ENCODE assay signal across 12 mouse cellular contexts in the genomic region with DNA sequence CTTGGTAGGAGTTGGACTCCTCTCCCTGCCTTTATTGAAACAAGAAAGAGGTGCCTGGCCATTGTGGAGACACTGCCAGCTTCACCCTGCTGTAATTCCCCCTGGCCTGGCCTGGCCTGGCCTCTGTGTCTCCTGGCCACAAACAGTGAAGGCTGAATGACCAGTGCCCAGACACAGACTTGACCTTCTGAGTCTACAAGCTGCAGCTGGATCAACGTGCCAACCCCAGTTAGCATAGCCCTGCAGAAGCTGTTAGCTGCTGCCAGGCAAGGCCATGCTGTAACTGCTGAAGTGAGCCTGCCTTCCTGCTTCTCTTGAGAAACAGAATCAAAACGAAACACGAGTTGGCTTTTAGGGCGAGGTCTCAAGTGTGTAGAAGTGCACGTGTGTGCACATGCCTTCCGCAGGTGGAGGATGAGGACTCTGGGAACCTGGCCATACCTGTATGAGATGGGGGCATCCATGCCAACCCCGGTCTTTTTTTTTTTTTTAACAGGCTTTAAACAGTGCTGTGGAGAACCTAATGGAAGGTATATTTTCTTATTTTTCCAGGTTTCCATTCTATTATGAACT. TPM values are rescaled to one million over a fixed set of nuclear protein-coding genes. Genes with fewer than 3 reads are reported as not detected.
DNase-seq lines count a peak whose midpoint lies in the region; ATAC-seq and TF ChIP-seq lines count a peak whose summit lies in the region.
"Had no signal": no experiment of that assay in that cellular context is flagged by ENCODE, and none has a peak within 500 bp of the region (broad histone marks: within the 10 kb centered on the region; RNA-seq: fewer than 3 reads in every experiment).

No protein-coding gene starts in this region.

- no peak for TF ChIP-seq EP300 in CH12.LX (IDR thresholded peaks at IDR 0.05; ENCODE audit: low read length)

- peak; percentile 51 for DNase-seq in gastrocnemius, postnatal 25 days
- no peak for DNase-seq in gastrocnemius, postnatal 36 days
- DNase-seq in CH12.LX (ENCODE audit: extremely low read depth) = no peak
- DNase-seq in adrenal gland, postnatal 10 days = peak; percentile 73
- no peak for DNase-seq in limb, embryonic 10.5 days (ENCODE audit: low spot score)
- DNase-seq in cerebellum, adult 2 months = no peak
- no peak for DNase-seq in liver
- DNase-seq: thymus, postnatal 36 days had no signal

- no peaks in the 10 kb centered on the region for H3K79me2 ChIP-seq in CH12.LX (replicated peaks; ENCODE audit: control insufficient read depth, extremely low read depth, insufficient read depth, poor library complexity, severe bottlenecking)

- H3K4me2 ChIP-seq in CH12.LX (ENCODE audit: insufficient read depth, low read depth, poor library complexity, severe bottlenecking) = no peak overlapping the region
- no peak overlapping the region for H3K4me2 ChIP-seq in lung, embryonic 16.5 days (ENCODE audit: low read depth, low read length)
- H3K4me2 ChIP-seq: hindbrain, embryonic 15.5 days; midbrain, embryonic 12.5 days had no signal

- H3K9ac ChIP-seq in CH12.LX (ENCODE audit: insufficient read depth, low read depth) = no peak overlapping the region
- no peak overlapping the region for H3K9ac ChIP-seq in lung, embryonic 16.5 days (ENCODE audit: low read length)
- H3K9ac ChIP-seq: hindbrain, embryonic 15.5 days; liver, embryonic 14.5 days; midbrain, embryonic 12.5 days had no signal

- intact Hi-C loops in gastrocnemius, postnatal 36 days (cut with DNase I) = loop anchor here (5.0 kb wide), 1 partner anchor 70 kb away; no protein-coding TSS in a partner anchor

- dilution Hi-C loops in CH12.LX (cut with MboI; ENCODE audit: extremely low pct_ligation_motif_present, extremely low pct_unique_long_range_greater_than_20kb, low sequenced_read_pairs) = no loop called here

- in situ Hi-C loops in CH12.LX (cut with MboI; ENCODE audit: low pct_ligation_motif_present, low pct_unique_long_range_greater_than_20kb, low sequenced_read_pairs) = loop anchor here (10.0 kb wide), 1 partner anchor 88 kb away; no protein-coding TSS in a partner anchor

- no peaks in the 10 kb centered on the region for H3K27me3 ChIP-seq in CH12.LX (replicated peaks)
- no peaks in the 10 kb centered on the region for H3K27me3 ChIP-seq in lung, embryonic 16.5 days (ENCODE audit: control insufficient read depth, insufficient read depth, low read depth, low read length)
- H3K27me3 ChIP-seq in limb, embryonic 10.5 days (ENCODE audit: low read depth, poor library complexity, severe bottlenecking) = no peaks in the 10 kb centered on the region
- no peaks in the 10 kb centered on the region for H3K27me3 ChIP-seq in cerebellum, adult 2 months (ENCODE audit: control insufficient read depth, insufficient read depth, low read length)
- H3K27me3 ChIP-seq: hindbrain, embryonic 15.5 days; midbrain, embryonic 12.5 days had no signal

- no peak for TF ChIP-seq CTCF in CH12.LX (conservative IDR thresholded peaks at IDR 0.05 in 1 of 2, IDR thresholded peaks at IDR 0.05 in 1 of 2; ENCODE audit: low read depth in 2 of 2, low read length in 2 of 2)
- TF ChIP-seq CTCF in cerebellum, adult 2 months (IDR thresholded peaks at IDR 0.05; ENCODE audit: borderline replicate concordance, insufficient read depth, low read depth, low read length) = no peak

- TF ChIP-seq POLR2A in CH12.LX (IDR thresholded peaks at IDR 0.05; ENCODE audit: low read depth, low read length) = no peak
- TF ChIP-seq POLR2A in cerebellum, adult 2 months (IDR thresholded peaks at IDR 0.05; ENCODE audit: borderline replicate concordance, insufficient read depth, low read length) = no peak

- H3K27ac ChIP-seq in CH12.LX (ENCODE audit: insufficient read depth, low read depth) = no peak overlapping the region
- peak overlapping the region; percentile 86 for H3K27ac ChIP-seq in lung, embryonic 16.5 days (ENCODE audit: low read length)
- no peak overlapping the region for H3K27ac ChIP-seq in limb, embryonic 10.5 days
- H3K27ac ChIP-seq in cerebellum, adult 2 months (ENCODE audit: insufficient read depth, low read length) = no peak overlapping the region
- H3K27ac ChIP-seq: hindbrain, embryonic 15.5 days; liver, embryonic 14.5 days; midbrain, embryonic 12.5 days had no signal

- no peak overlapping the region for H3K4me3 ChIP-seq in CH12.LX (replicated peaks in 1 of 3; ENCODE audit: low read depth in 2 of 3, low read length in 2 of 3, poor library complexity in 1 of 3)
- H3K4me3 ChIP-seq in lung, embryonic 16.5 days (ENCODE audit: low read length) = no peak overlapping the region
- no peak overlapping the region for H3K4me3 ChIP-seq in limb, embryonic 10.5 days
- H3K4me3 ChIP-seq in cerebellum, adult 2 months (replicated peaks; ENCODE audit: insufficient read depth, low read depth, low read length) = no peak overlapping the region
- H3K4me3 ChIP-seq: hindbrain, embryonic 15.5 days; midbrain, embryonic 12.5 days had no signal

- WGBS in lung, embryonic 16.5 days = 56% methylated on average over 7 of the region's 7 CpGs
- WGBS in limb, embryonic 10.5 days = 91% methylated on average over 7 of the region's 7 CpGs
- 86% methylated on average over 7 of the region's 7 CpGs for WGBS in cerebellum, adult 2 months

- no peaks in the 10 kb centered on the region for H3K36me3 ChIP-seq in CH12.LX (replicated peaks in 1 of 2; ENCODE audit: control insufficient read depth in 1 of 2, insufficient read depth in 1 of 2, low read length in 1 of 2)
- H3K36me3 ChIP-seq in lung, embryonic 16.5 days (ENCODE audit: control insufficient read depth, insufficient read depth, low read length) = no peaks in the 10 kb centered on the region
- no peaks in the 10 kb centered on the region for H3K36me3 ChIP-seq in limb, embryonic 10.5 days

- H3K9me3 ChIP-seq in CH12.LX (replicated peaks; ENCODE audit: low read length) = peaks cover 3% of the 10 kb centered on the region
- H3K9me3 ChIP-seq in lung, embryonic 16.5 days (ENCODE audit: control insufficient read depth, low read length) = peaks cover 3% of the 10 kb centered on the region
- no peaks in the 10 kb centered on the region for H3K9me3 ChIP-seq in limb, embryonic 10.5 days (replicated peaks)
- H3K9me3 ChIP-seq: hindbrain, embryonic 15.5 days; midbrain, embryonic 12.5 days had no signal

- H3K4me1 ChIP-seq in CH12.LX (ENCODE audit: control insufficient read depth in 1 of 2, insufficient read depth in 2 of 2) = no peaks in the 10 kb centered on the region
- peaks cover 7% of the 10 kb centered on the region for H3K4me1 ChIP-seq in lung, embryonic 16.5 days (replicated peaks; ENCODE audit: control insufficient read depth, insufficient read depth, low read length)
- no peaks in the 10 kb centered on the region for H3K4me1 ChIP-seq in limb, embryonic 10.5 days
- no peaks in the 10 kb centered on the region for H3K4me1 ChIP-seq in cerebellum, adult 2 months (ENCODE audit: control insufficient read depth, insufficient read depth, low read length)
- H3K4me1 ChIP-seq: hindbrain, embryonic 15.5 days; midbrain, embryonic 12.5 days had no signal

- no peak for TF ChIP-seq RAD21 in CH12.LX (IDR thresholded peaks at IDR 0.05; ENCODE audit: low read depth, low read length)

- ATAC-seq in lung, embryonic 16.5 days (ENCODE audit: low read depth) = peak; percentile 85

TF ChIP-seq in CH12.LX, 34 proteins besides CTCF, POLR2A, EP300 and RAD21:
- TF ChIP-seq BHLHE40 (IDR thresholded peaks at IDR 0.05; ENCODE audit: low read depth, low read length) = peak; percentile 30; the same call in 1 of the 2 replicates
- no peak for TF ChIP-seq KAT2A (IDR thresholded peaks at IDR 0.05; ENCODE audit: insufficient replicate concordance, low read length)

RNA-seq across cellular contexts. Expression of a gene that starts 54.0 kb away (rescaled TPM):
- total RNA-seq in gastrocnemius, postnatal 25 days (2021) = 10 to 100 TPM; 34.5 to 37.3 TPM
- total RNA-seq in gastrocnemius, postnatal 36 days (2021) = 10 to 100 TPM; 39.0 to 42.7 TPM
- total RNA-seq in CH12.LX (2012; rRNA removed) (35.8 and 36.3 TPM in 2 replicates), CH12.LX (2014; rRNA removed) (54.2 and 70.2 TPM in 2 replicates)
- 82.7 and 85.1 TPM in 2 replicates for polyA plus RNA-seq in CH12.LX (2012; ENCODE audit: insufficient read length, low read depth)
- total RNA-seq in adrenal gland, postnatal 10 days (2021) = 10 to 100 TPM; 54.7 to 62.4 TPM
- 54.2 and 59.4 TPM in 2 replicates for polyA plus RNA-seq in lung, embryonic 16.5 days (2015; fragmentation: Nextera tagmentation; extraction: Ambion mirVana)
- 70.7 and 80.4 TPM in 2 replicates for polyA plus RNA-seq in limb, embryonic 10.5 days (2016; fragmentation: Nextera tagmentation; extraction: Ambion mirVana)
- polyA plus RNA-seq in cerebellum, adult 2 months (2012; rRNA removed) = 21.7 and 22.1 TPM in 2 replicates

RNA-seq across cellular contexts. Expression of a gene that starts 58.4 kb away (rescaled TPM):
- 100 to 1,000 TPM; 273 to 293 TPM for total RNA-seq in gastrocnemius, postnatal 25 days (2021)
- total RNA-seq in gastrocnemius, postnatal 36 days (2021) = 100 to 1,000 TPM; 277 to 278 TPM
- 97.5 and 126 TPM in 2 replicates for total RNA-seq in CH12.LX (2012; rRNA removed)
- 156 and 161 TPM in 2 replicates for total RNA-seq in CH12.LX (2014; rRNA removed)
- 146 and 156 TPM in 2 replicates for polyA plus RNA-seq in CH12.LX (2012; ENCODE audit: insufficient read length, low read depth)
- 100 to 1,000 TPM; 382 to 423 TPM for total RNA-seq in adrenal gland, postnatal 10 days (2021)
- polyA plus RNA-seq in lung, embryonic 16.5 days (2015; fragmentation: Nextera tagmentation; extraction: Ambion mirVana) = 170 and 173 TPM in 2 replicates
- polyA plus RNA-seq in limb, embryonic 10.5 days (2016; fragmentation: Nextera tagmentation; extraction: Ambion mirVana) = 231 and 240 TPM in 2 replicates
- polyA plus RNA-seq in cerebellum, adult 2 months (2012; rRNA removed) = 110 and 115 TPM in 2 replicates

Comparison
In these comparisons a context has a peak if more than half of its experiments do, and no peak if none do; other contexts are left out.
1. DNase-seq: peak in gastrocnemius, postnatal 25 days (single experiment) and adrenal gland, postnatal 10 days (single experiment); none in gastrocnemius, postnatal 36 days (0 of 2), CH12.LX (single experiment), limb, embryonic 10.5 days (single experiment), cerebellum, adult 2 months (0 of 2) and liver (single experiment).